27 mouse cellular contexts compared by ENCODE assay signal in the genomic region with DNA sequence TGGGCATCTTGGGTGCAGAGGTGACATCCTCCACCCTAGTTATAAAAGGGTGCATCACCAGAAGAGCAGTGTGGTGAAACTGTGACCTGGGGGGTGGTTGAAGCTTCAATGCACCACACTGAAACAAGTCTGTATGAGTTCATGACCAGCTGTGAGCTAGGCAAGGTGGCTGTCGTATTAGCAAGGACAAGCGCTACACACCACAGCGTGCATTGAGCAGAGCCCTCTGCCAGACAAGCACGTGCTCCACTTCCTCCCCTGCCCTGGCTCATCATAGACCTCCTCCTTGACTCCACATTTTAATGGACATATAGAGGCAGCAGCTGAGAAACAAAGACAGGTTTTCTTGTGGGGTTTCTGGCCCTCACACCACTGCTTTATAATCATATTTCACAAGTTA. TPM values are rescaled to one million over a fixed set of nuclear protein-coding genes. Genes with fewer than 3 reads are reported as not detected.
DNase-seq lines count a peak whose midpoint lies in the region; ATAC-seq and TF ChIP-seq lines count a peak whose summit lies in the region.
"Had no signal": no experiment of that assay in that cellular context is flagged by ENCODE, and none has a peak within 500 bp of the region (broad histone marks: within the 10 kb centered on the region; RNA-seq: fewer than 3 reads in every experiment).

No protein-coding gene starts in this region.

- H3K4me3 ChIP-seq in stomach, postnatal 0 days (ENCODE audit: low read depth, low read length) = no peak overlapping the region
- H3K4me3 ChIP-seq: embryonic facial prominence, embryonic 13.5 days; forebrain, embryonic 10.5 days; forebrain, embryonic 15.5 days; heart, adult 2 months; kidney, embryonic 15.5 days; layer of hippocampus, adult 2 months; midbrain, embryonic 13.5 days had no signal

- H3K9ac ChIP-seq in stomach, postnatal 0 days (ENCODE audit: low read length) = no peak overlapping the region
- H3K9ac ChIP-seq: embryonic facial prominence, embryonic 13.5 days; forebrain, embryonic 15.5 days; kidney, embryonic 15.5 days; liver, embryonic 14.5 days; midbrain, embryonic 13.5 days had no signal

- no peaks in the 10 kb centered on the region for H3K9me3 ChIP-seq in stomach, postnatal 0 days (ENCODE audit: control insufficient read depth, low read length)
- H3K9me3 ChIP-seq: embryonic facial prominence, embryonic 13.5 days; forebrain, embryonic 10.5 days; forebrain, embryonic 15.5 days; kidney, embryonic 15.5 days; midbrain, embryonic 13.5 days had no signal

- no peaks in the 10 kb centered on the region for H3K36me3 ChIP-seq in stomach, postnatal 0 days (ENCODE audit: control insufficient read depth, insufficient read depth, low read length)
- H3K36me3 ChIP-seq: embryonic facial prominence, embryonic 13.5 days; forebrain, embryonic 10.5 days; forebrain, embryonic 15.5 days; kidney, embryonic 15.5 days; midbrain, embryonic 13.5 days had no signal

- no peak overlapping the region for H3K4me2 ChIP-seq in stomach, postnatal 0 days (replicated peaks; ENCODE audit: low read depth)
- H3K4me2 ChIP-seq: embryonic facial prominence, embryonic 13.5 days; forebrain, embryonic 15.5 days; midbrain, embryonic 13.5 days had no signal

- ATAC-seq in granulocyte monocyte progenitor cell, adult 5-6 weeks (replicated peaks; ENCODE audit: poor library complexity, severe bottlenecking) = peak; percentile 65
- peak; percentile 51 for ATAC-seq in megakaryocyte progenitor cell, adult 5-6 weeks (replicated peaks; ENCODE audit: poor library complexity)
- ATAC-seq in stomach, postnatal 0 days (ENCODE audit: low FRiP score, low TSS enrichment) = no peak
- ATAC-seq: forebrain, embryonic 15.5 days; hindbrain, embryonic 16.5 days; intestine, embryonic 16.5 days; midbrain, embryonic 13.5 days had no signal

- H3K27ac ChIP-seq in stomach, postnatal 0 days (replicated peaks) = no peak overlapping the region
- H3K27ac ChIP-seq: embryonic facial prominence, embryonic 13.5 days; forebrain, embryonic 10.5 days; forebrain, embryonic 15.5 days; heart, adult 2 months; kidney, embryonic 15.5 days; layer of hippocampus, adult 2 months; liver, embryonic 14.5 days; midbrain, embryonic 13.5 days had no signal

- DNase-seq in heart, adult 11 months = peak; percentile 77
- DNase-seq in heart, postnatal 10 days = no peak
- DNase-seq in CD4-positive, CD25-positive, alpha-beta regulatory T cell, adult 2 months (ENCODE audit: low read depth, low spot score) = peak; percentile 39
- no peak for DNase-seq in layer of hippocampus, adult 9-10 months (ENCODE audit: low spot score)
- DNase-seq in layer of hippocampus, postnatal 14 days (ENCODE audit: low spot score in 2 of 2) = no peak
- DNase-seq in stomach, postnatal 0 days (ENCODE audit: low spot score) = no peak
- DNase-seq: adrenal gland, adult 8-10 months; cerebellum, adult 11 months; cerebellum, adult 9-11 months; gastrocnemius, postnatal 25 days; heart, adult 2 months; kidney, postnatal 36 days; liver; lung, adult 2 months; right cerebral cortex, postnatal 4 days; thymus, postnatal 14 days had no signal

- H3K4me1 ChIP-seq in stomach, postnatal 0 days (replicated peaks; ENCODE audit: control insufficient read depth, insufficient read depth) = no peaks in the 10 kb centered on the region
- H3K4me1 ChIP-seq: embryonic facial prominence, embryonic 13.5 days; forebrain, embryonic 10.5 days; midbrain, embryonic 13.5 days had no signal

- intact Hi-C loops in heart, postnatal 10 days (cut with DNase I) = no loop called here

- WGBS in stomach, postnatal 0 days = 70% methylated on average over 4 of the region's 4 CpGs

- no peak for TF ChIP-seq CTCF in stomach, postnatal 0 days (IDR thresholded peaks at IDR 0.05; ENCODE audit: low read depth)

- H3K27me3 ChIP-seq in stomach, postnatal 0 days (ENCODE audit: control insufficient read depth, insufficient read depth, low read length) = no peaks in the 10 kb centered on the region
- H3K27me3 ChIP-seq: embryonic facial prominence, embryonic 13.5 days; forebrain, embryonic 15.5 days; kidney, embryonic 15.5 days; midbrain, embryonic 13.5 days had no signal

- TF ChIP-seq EP300 in stomach, postnatal 0 days (optimal IDR thresholded peaks at IDR 0.05) = no peak

RNA-seq across cellular contexts. Expression of gene Tagap, which starts 28.0 kb away (rescaled TPM):
- 1 to 10 TPM; 2.6 to 3.0 TPM for total RNA-seq in heart, postnatal 10 days (2021)
- total RNA-seq in granulocyte monocyte progenitor cell, adult 5-6 weeks (2014; fragmentation: Nextera tagmentation) = 21.8 and 23.3 TPM in 2 replicates
- 19.3 and 21.8 TPM in 2 replicates for total RNA-seq in granulocyte monocyte progenitor cell, adult 5-6 weeks (2017)
- 24.1 and 30.4 TPM in 2 replicates for total RNA-seq in megakaryocyte progenitor cell, adult 5-6 weeks (2015)
- total RNA-seq in megakaryocyte progenitor cell, adult 5-6 weeks (2017) = 16.3 and 26.6 TPM in 2 replicates
- 1 to 10 TPM; 3.9 to 4.7 TPM for total RNA-seq in layer of hippocampus, postnatal 14 days (2021)
- polyA plus RNA-seq in stomach, postnatal 0 days (2015; fragmentation: Nextera tagmentation; extraction: Ambion mirVana) = 0.51 and 0.61 TPM in 2 replicates

RNA-seq across cellular contexts. Expression of gene Rsph3a, which starts 47.7 kb away (rescaled TPM):
- 10 to 100 TPM; 40.8 to 42.8 TPM for total RNA-seq in heart, postnatal 10 days (2021)
- 14.5 and 28.2 TPM in 2 replicates for total RNA-seq in granulocyte monocyte progenitor cell, adult 5-6 weeks (2014; fragmentation: Nextera tagmentation)
- 61.7 and 125 TPM in 2 replicates for total RNA-seq in granulocyte monocyte progenitor cell, adult 5-6 weeks (2017)
- total RNA-seq in megakaryocyte progenitor cell, adult 5-6 weeks (2015) = 33.0 and 46.8 TPM in 2 replicates
- 31.1 and 37.6 TPM in 2 replicates for total RNA-seq in megakaryocyte progenitor cell, adult 5-6 weeks (2017)
- 10 to 100 TPM; 37.3 to 41.0 TPM for total RNA-seq in layer of hippocampus, postnatal 14 days (2021)
- polyA plus RNA-seq in stomach, postnatal 0 days (2015; fragmentation: Nextera tagmentation; extraction: Ambion mirVana) = 32.6 and 38.5 TPM in 2 replicates

Comparison
In these comparisons a context has a peak if more than half of its experiments do, and no peak if none do; other contexts are left out.
1. DNase-seq: peak in heart, adult 11 months (single experiment) and CD4-positive, CD25-positive, alpha-beta regulatory T cell, adult 2 months (single experiment); none in heart, postnatal 10 days (0 of 2), layer of hippocampus, adult 9-10 months (single experiment), layer of hippocampus, postnatal 14 days (0 of 2) and stomach, postnatal 0 days (single experiment).